Mouse (Mus musculus) spleen, postnatal 4 days (tissue): ENCODE data around the gene Ctcf.

Source experiments
- DNase-seq, 2 experiments: peaks; one replicate each; pipeline ENCODE4 v3.0.0; 2022; ENCODE audit warnings: low spot score in 2 of 2

The Ctcf gene

GRCm38 (mm10) chr8:105700966-105701824, 64.8 kb downstream of the Ctcf start, which contains the start of the genes Acd and Pard6a:
Gene Acd (minus strand): TSS chr8:105701102.
Gene Pard6a (plus strand): TSS chr8:105701148.
- DNase-seq: peak; percentile 96 to 99

DNA sequence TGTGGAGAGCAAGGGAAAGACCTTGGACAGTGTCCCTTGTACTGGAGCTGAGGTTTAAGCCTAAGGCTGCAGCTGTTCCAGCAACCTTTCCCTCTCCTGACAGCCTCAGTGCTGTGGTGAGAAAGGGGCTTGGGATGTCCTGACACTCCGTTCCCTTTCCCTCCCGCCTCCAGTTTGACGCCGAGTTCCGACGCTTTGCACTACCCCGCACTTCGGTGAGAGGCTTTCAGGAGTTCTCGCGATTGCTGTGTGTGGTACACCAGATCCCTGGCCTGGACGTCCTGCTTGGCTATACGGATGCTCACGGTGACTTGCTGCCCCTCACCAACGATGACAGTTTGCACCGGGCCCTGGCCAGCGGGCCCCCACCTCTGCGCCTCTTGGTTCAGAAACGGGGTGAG, 65.6 kb downstream of the Ctcf start:
- DNase-seq: peak in 1 of 2 experiments; percentile 68

GRCm38 (mm10) chr8:105702731-105703415, 66.5 kb downstream of the Ctcf start:
- peak in 1 of 2 experiments; percentile 68 for DNase-seq

DNA sequence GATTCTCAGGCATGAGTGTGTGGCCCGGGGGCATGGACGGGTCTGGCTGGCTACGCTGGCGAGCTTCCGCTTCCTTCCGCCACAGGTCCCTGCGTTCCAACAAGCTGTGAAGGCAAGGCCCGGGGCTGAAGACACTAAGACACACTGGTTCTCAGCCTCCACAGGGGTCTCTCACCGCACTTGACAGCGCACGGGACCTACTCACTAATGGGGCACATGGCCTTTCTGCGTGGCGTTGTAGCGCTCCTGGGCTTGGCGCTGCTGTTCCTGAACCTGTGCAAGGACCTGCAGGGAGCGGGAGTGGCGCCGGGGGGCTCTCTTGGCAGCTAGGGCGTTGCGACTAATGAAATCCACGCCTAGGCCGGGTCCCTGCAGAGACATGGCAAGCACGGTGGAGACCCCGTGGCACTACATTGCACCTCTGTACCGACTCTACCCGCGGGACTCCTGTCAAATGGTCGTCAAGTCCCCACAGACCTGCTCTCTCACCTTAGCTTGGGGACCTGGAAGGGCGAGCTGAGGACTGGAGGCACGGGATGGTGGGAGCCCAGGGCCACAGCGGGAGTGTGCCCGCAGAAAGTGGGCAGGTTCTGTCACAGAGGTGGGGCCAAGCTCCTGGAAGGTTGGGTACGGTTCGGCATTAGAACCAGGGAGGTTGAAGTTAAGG, 67.9 kb downstream of the Ctcf start:
- peak in 1 of 2 experiments; percentile 65 for DNase-seq

- no peak for DNase-seq
These were observed 68.6 kb downstream of the Ctcf start for GRCm38 (mm10) chr8:105704955-105705354.

- no peak for DNase-seq
These were observed 70.1 kb downstream of the Ctcf start for GRCm38 (mm10) chr8:105706426-105706825.

GRCm38 (mm10) chr8:105707498-105708403, 71.4 kb downstream of the Ctcf start, which contains the start of the genes 4933405L10Rik and Enkd1:
Gene 4933405L10Rik (plus strand): TSS chr8:105707655.
Gene Enkd1 (minus strand): TSS chr8:105708210.
- peak; percentile 80 to 85 for DNase-seq

- no peak for DNase-seq
These were observed 72.3 kb downstream of the Ctcf start for GRCm38 (mm10) chr8:105708675-105709074.

DNA sequence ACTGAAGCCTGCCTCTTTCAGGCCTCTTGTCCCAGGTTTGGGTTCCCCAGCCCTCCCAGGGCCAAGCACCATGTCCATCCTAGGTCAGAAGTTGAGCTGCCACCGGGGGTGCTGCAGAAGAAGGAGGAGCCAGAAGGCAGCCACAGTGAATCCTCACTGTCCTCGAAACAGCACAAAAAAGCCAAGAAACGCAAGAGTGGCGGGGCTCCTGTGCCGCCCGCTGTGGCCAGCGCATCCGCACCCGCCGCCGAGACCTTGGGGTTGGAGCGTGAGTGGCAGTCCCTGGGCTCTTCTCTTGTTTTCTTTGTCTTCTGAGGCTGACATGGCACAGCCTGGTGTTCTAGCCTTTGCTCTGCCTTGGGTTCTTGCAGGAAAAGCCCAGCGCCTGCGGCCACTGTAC, 72.9 kb downstream of the Ctcf start:
- DNase-seq: no peak

DNA sequence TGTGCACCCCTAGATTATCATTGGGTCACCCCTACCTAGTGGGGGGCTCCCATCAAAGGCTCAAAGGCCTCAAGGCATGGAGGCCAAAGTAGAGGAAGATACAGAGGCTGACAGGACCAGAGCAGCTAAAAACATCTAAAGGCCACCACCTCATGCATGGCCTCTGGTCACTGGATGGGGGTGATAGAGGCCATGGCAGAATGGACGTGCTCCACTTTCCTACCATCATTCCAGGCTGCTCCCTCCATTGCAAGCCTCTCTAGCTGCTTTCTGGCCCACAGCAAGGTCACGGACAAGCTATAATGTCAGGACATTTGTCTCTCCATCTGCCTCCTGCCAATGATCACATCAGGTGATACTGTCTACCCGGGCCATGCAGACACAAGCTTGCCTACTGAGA, 75.9 kb downstream of the Ctcf start:
- DNase-seq: no peak

GRCm38 (mm10) chr8:105714139-105714538, 77.8 kb downstream of the Ctcf start:
- DNase-seq: peak; percentile 89 to 98

DNA sequence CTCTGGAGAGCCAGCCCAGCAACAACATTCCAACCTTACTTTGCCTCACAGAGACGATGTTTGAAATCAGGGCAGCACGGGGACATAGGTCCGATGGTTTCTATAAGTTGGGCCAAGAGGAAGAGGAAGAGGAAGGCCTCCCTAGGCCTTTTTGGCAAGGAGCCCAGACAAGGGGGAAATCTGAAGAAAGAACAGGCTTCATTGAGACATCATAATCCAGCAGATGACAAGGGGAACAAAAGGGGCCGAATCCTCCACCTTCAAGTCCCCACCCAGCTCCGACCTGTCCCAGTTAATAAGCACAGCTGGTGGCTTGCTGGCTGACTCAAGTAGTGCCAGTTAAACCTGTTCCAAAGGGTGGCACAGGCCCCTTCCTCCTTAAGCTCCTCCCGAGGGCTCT, 78.7 kb downstream of the Ctcf start:
- DNase-seq: no peak

DNA sequence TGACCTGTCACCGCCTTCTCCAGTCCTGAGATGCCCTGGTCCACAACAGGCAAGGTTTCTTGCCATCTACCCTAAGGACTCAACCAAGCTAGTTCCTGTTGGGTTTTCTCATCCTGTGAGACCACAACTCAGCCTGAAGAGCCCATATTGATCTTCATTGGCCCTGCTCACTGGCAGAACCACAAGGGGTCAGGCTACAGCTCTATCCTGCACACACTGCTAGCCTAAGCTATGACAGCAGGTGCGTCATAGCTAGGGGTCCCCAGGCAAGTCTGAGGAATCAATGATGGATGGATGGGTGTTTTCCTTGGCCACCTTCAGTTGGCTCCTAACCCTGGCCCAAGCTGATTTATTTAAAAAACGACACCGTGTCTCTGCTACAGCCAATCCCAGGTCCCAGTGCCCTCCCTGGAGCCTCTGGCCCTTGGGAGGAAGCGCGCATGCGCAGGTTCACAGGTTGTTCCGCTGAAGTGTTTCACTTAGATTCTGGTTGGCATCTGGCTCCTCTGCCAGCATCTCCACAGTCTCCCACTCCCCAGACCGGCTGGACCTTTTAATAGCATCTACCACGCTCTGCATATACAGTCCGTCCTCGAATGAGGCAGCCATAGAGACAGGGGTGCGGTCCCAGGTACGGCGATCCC, 80.1 kb downstream of the Ctcf start:
- DNase-seq: no peak

GRCm38 (mm10) chr8:105719637-105720036, 83.3 kb downstream of the Ctcf start:
- DNase-seq: no peak

- no peak for DNase-seq
These were observed 86.5 kb downstream of the Ctcf start for GRCm38 (mm10) chr8:105722861-105723260.

DNA sequence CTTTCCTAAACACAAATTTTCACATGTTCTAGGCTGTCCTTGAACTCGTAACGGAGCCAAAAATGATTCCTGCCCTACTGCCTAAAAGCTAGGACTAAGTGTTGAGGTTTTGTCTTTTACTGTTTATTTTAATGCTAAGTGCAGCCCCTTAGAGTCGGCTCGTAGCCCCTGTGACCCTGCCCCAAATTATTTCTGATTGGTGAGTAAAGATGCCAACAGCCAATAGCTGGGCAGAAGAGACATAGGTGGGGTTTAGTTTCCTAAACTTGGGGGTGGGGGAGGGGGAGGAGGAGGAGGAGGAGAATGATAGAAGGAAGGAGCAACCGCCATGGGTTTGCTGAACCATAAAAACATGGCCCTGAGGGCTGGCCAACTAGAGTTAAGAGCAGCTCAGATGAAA, 89.4 kb downstream of the Ctcf start:
- no peak for DNase-seq

- no peak for DNase-seq
These were observed 91.2 kb downstream of the Ctcf start for GRCm38 (mm10) chr8:105727397-105728124.

DNA sequence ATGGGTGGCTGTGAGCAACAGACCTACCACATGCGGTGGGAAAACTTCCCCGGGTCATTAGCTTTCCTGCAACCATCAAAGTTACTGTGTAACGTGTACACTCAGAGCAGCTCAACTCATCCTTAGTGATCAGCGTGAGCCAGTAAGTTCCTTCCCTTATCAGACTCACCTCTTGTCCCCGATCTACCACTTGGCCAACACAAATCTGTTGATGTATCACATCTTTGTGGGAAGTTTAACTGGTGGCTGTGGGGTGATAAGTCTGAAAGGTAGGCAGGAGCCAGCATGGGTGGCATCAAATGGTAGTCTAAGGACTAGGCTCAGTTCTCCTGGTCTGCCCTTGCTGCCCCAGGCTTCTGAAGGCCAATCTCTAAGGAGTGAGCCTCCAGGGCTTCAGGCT, 95.8 kb downstream of the Ctcf start:
- no peak for DNase-seq
